Comparison of ENCODE assay signal across 8 mouse cellular contexts in the genomic region with DNA sequence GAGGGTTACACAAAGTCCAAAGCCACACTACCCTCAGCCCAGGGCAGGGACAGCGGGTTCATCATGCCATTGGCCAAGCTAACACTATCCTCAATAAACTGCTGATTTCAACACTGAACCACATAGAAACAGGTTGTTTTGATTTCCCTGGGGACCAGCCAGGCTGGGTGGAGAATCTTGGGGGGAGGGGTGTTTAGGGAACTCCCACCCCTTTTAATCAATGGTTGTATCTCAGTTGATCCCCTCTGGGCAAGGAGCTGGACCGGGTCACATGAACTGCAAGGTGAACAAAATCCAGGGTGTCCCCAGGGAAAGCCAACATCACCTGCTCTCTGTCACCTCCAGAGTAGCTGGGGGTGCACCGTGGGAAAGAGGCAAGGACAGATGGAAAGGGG. TPM values are rescaled to one million over a fixed set of nuclear protein-coding genes. Genes with fewer than 3 reads are reported as not detected.
DNase-seq lines count a peak whose midpoint lies in the region; ATAC-seq and TF ChIP-seq lines count a peak whose summit lies in the region.

No protein-coding gene starts in this region.

- intact Hi-C loops in left cerebral cortex, adult 2 months (cut with DNase I) = loop anchor here (2.0 kb wide), 1 partner anchor 45 kb away; no protein-coding TSS in a partner anchor
- intact Hi-C loops in left cerebral cortex, postnatal 36 days (cut with DNase I) = loop anchor here (5.0 kb wide), 1 partner anchor 51 kb away; no protein-coding TSS in a partner anchor

- H3K4me2 ChIP-seq in hindbrain, postnatal 0 days (ENCODE audit: low read depth, low read length) = peak overlapping the region; percentile 79
- peak overlapping the region; percentile 95 for H3K4me2 ChIP-seq in midbrain, postnatal 0 days (ENCODE audit: low read depth, low read length, poor library complexity, severe bottlenecking)

- H3K4me1 ChIP-seq in embryonic fibroblast, embryonic 13.5 days (ENCODE audit: control insufficient read depth, insufficient read depth, low read length) = peaks cover 11% of the 10 kb centered on the region
- H3K4me1 ChIP-seq in hindbrain, postnatal 0 days (ENCODE audit: insufficient read depth, low read length) = peaks cover 17% of the 10 kb centered on the region
- H3K4me1 ChIP-seq in midbrain, postnatal 0 days (ENCODE audit: insufficient read depth, low read length) = peaks cover 18% of the 10 kb centered on the region

- H3K27ac ChIP-seq in left cerebral cortex, adult 2 months = peak overlapping the region; percentile 85
- H3K27ac ChIP-seq in embryonic fibroblast, embryonic 13.5 days (ENCODE audit: insufficient read depth, low read length) = no peak overlapping the region
- H3K27ac ChIP-seq in hindbrain, postnatal 0 days = no peak overlapping the region
- H3K27ac ChIP-seq in midbrain, postnatal 0 days (ENCODE audit: low read depth, low read length) = no peak overlapping the region

- peak overlapping the region; percentile 78; the same call in 1 of the 2 replicates for H3K9ac ChIP-seq in hindbrain, postnatal 0 days (replicated peaks; ENCODE audit: low read length)
- 0 out of 2 replicates have a peak overlapping the region, but pooled peaks have one; percentile 90 for H3K9ac ChIP-seq in midbrain, postnatal 0 days (replicated peaks; ENCODE audit: low read length, poor library complexity, severe bottlenecking)

- WGBS in hindbrain, postnatal 0 days = 40% methylated on average over 3 of the region's 3 CpGs
- 34% methylated on average over 3 of the region's 3 CpGs for WGBS in midbrain, postnatal 0 days

- H3K4me3 ChIP-seq in left cerebral cortex, adult 2 months = peak overlapping the region; percentile 71
- H3K4me3 ChIP-seq in embryonic fibroblast, embryonic 13.5 days (ENCODE audit: insufficient read depth, low read length) = peak overlapping the region; percentile 67
- H3K4me3 ChIP-seq in hindbrain, postnatal 0 days (ENCODE audit: low read length) = peak overlapping the region; percentile 67
- H3K4me3 ChIP-seq in midbrain, postnatal 0 days (ENCODE audit: low read depth, low read length) = peak overlapping the region; percentile 74

- no peaks in the 10 kb centered on the region for H3K36me3 ChIP-seq in hindbrain, postnatal 0 days (ENCODE audit: insufficient read depth, low read length)
- no peaks in the 10 kb centered on the region for H3K36me3 ChIP-seq in midbrain, postnatal 0 days (ENCODE audit: insufficient read depth, low read length)

- peak; percentile 22; the same call in 1 of the 2 replicates for TF ChIP-seq POLR2A in embryonic fibroblast, embryonic 13.5 days (IDR thresholded peaks at IDR 0.05; ENCODE audit: low read depth, low read length)

- no peaks in the 10 kb centered on the region for H3K9me3 ChIP-seq in hindbrain, postnatal 0 days (ENCODE audit: low read length)
- H3K9me3 ChIP-seq in midbrain, postnatal 0 days (ENCODE audit: low read length) = no peaks in the 10 kb centered on the region

- H3K27me3 ChIP-seq in hindbrain, postnatal 0 days (ENCODE audit: insufficient read depth, low read length) = peaks cover 10% of the 10 kb centered on the region; the same call in 1 of the 2 replicates
- no peaks in the 10 kb centered on the region; the same call in 1 of the 2 replicates for H3K27me3 ChIP-seq in midbrain, postnatal 0 days (ENCODE audit: insufficient read depth, low read length)

- no peak for DNase-seq in left cerebral cortex, adult 2 months (ENCODE audit: extremely low spot score in 1 of 2, low spot score in 2 of 2)
- DNase-seq in left cerebral cortex, postnatal 36 days (ENCODE audit: low spot score in 2 of 2) = no peak
- no peak for DNase-seq in hindbrain, postnatal 0 days (ENCODE audit: low spot score)
- DNase-seq in midbrain, postnatal 0 days (ENCODE audit: low spot score) = no peak
- no peak for DNase-seq in layer of hippocampus, adult 8-10 months (ENCODE audit: low spot score in 2 of 2)
- DNase-seq in left cerebral cortex, adult 9 months (ENCODE audit: low spot score in 2 of 2) = no peak
- DNase-seq in natural killer cell, adult 2 months (ENCODE audit: low spot score in 2 of 2) = no peak

- no peak for ATAC-seq in hindbrain, postnatal 0 days
- ATAC-seq in midbrain, postnatal 0 days (ENCODE audit: low FRiP score) = no peak

- TF ChIP-seq CTCF in left cerebral cortex, adult 2 months (IDR thresholded peaks at IDR 0.05) = no peak
- no peak for TF ChIP-seq CTCF in embryonic fibroblast, embryonic 13.5 days (IDR thresholded peaks at IDR 0.05; ENCODE audit: borderline replicate concordance, insufficient read depth, low read length)
- TF ChIP-seq CTCF in hindbrain, postnatal 0 days (IDR thresholded peaks at IDR 0.05; ENCODE audit: low read depth) = no peak
- no peak for TF ChIP-seq CTCF in midbrain, postnatal 0 days (IDR thresholded peaks at IDR 0.05)

RNA-seq across cellular contexts. Expression of a gene that starts 2.1 kb away (rescaled TPM):
- 100 to 1,000 TPM; 100 to 102 TPM for total RNA-seq in left cerebral cortex, adult 2 months (2021)
- 100 to 1,000 TPM in 1 of 2 experiments, 10 to 100 TPM in 1; 95.9 to 119 TPM for total RNA-seq in left cerebral cortex, postnatal 36 days (2021)
- 163 and 234 TPM in 2 replicates for polyA plus RNA-seq in embryonic fibroblast, embryonic 13.5 days (2011; ENCODE audit: insufficient read length, low read depth, missing spikeins)
- 111 and 114 TPM in 2 replicates for total RNA-seq in hindbrain, postnatal 0 days (2014; rRNA removed)
- 71.4 and 81.6 TPM in 2 replicates for polyA plus RNA-seq in hindbrain, postnatal 0 days (2015; fragmentation: Nextera tagmentation; extraction: Ambion mirVana)
- total RNA-seq in midbrain, postnatal 0 days (2014; rRNA removed) = 127 and 131 TPM in 2 replicates
- polyA plus RNA-seq in midbrain, postnatal 0 days (2015; fragmentation: Nextera tagmentation; extraction: Ambion mirVana) = 95.8 and 99.6 TPM in 2 replicates
- total RNA-seq in layer of hippocampus, adult 8-10 months (2022) = 100 to 1,000 TPM; 103 to 126 (median 119) TPM
